Mouse (Mus musculus): Measurements from ENCODE around the gene Ppil6.

The Ppil6 gene

DNA sequence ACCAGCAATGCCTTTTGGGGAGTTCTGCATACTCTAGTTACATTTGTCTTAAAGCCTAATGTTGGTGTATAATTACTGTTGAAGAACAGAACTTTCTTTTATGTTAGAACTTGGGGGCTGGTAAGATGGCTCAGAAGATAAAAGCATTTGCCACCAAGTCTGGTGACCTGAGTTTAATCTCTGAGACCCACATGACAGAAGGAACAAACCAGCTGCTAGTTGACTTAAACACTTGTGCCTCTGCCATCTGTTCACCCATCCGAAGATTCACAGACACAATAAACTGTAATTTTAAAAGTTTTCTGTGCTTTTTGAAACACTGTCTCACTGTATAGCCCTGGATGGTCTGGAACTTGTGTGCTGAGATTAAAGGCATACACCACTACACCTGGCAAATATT lies 35.5 kb downstream of the Ppil6 start:
- DNase-seq (ENCODE audit: low spot score in 2 of 2) = no peak

DNA sequence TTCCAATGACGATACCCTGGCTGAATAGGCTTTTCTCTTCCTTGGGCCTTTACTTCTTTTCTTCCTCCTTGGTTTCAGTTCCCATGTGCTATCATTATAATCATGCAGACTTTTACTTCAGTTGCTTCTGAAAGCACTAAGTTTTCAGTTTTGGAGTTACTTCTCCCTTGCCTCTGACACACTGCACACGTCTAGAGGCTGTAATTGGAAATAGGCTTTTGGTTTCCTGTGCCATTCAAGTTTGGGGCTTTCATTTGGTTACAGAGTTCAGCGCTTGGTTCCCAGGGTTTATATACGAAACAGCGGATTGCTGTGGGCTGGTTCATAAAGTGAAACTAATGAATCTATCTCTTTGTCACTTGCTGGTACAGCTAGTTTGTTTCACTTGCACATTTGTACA lies 39.7 kb downstream of the Ppil6 start:
- DNase-seq (ENCODE audit: low spot score in 2 of 2) = no peak

GRCm38 (mm10) chr10:41535991-41536390 lies 45.8 kb downstream of the Ppil6 start:
- DNase-seq (ENCODE audit: low spot score in 2 of 2) = no peak

GRCm38 (mm10) chr10:41536714-41537113 lies 46.5 kb downstream of the Ppil6 start:
- no peak for DNase-seq (ENCODE audit: low spot score in 2 of 2)

DNA sequence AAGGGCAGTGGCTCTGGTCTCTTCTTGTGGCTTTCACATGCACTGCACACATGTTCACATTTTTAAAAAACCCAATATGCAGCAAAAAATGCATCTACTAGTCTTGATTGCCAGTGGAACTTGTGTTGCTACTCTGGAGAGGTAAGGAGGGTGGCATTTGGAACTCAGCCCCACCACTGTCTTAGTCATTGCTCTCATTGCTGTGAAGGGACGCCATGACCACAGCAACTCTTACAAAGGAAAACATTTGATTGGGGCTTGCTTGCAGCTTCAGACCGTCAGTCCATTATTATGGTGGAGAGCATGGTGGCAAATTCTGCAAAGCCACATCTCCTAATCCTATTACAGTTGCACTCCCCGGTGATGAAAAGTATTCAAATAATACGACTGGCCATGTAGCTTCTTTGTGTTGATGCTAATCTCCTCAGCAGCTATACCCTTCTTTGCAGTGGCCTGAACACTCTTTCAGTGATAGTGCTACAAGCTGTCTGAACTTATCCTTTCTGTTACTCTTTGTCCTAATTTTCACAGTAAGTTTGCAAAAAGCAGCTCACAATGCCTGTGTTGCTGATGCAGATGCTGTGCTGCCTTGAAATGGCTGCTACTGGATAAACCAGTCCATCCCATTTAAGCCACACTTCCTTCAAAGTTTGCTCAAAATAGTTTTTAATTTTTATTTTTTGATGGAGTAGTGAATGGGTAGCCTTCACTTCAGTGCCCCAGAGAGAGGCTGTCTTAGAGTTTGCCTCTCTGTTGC lies 47.2 kb downstream of the Ppil6 start:
- no peak for DNase-seq (ENCODE audit: low spot score in 2 of 2)

DNA sequence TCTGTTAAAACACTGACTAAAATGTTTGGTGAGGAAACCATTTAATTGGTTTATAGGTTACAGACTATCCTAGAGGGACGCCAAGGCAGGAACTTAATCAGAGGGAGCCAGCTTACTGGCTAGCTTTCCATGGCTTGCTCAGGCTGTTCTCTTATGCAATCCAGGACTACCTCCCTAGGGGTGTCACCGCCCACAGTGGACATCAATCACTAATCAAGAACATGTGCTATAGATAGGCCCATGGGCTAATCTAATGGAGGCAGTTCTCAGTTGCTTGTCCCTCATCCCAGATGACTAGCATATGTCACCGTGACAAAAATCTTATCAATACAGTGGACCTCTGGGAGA lies 47.7 kb downstream of the Ppil6 start:
- no peak for DNase-seq (ENCODE audit: low spot score in 2 of 2)

GRCm38 (mm10) chr10:41538986-41539385 lies 48.7 kb downstream of the Ppil6 start:
- DNase-seq (ENCODE audit: low spot score in 2 of 2) = no peak

DNA sequence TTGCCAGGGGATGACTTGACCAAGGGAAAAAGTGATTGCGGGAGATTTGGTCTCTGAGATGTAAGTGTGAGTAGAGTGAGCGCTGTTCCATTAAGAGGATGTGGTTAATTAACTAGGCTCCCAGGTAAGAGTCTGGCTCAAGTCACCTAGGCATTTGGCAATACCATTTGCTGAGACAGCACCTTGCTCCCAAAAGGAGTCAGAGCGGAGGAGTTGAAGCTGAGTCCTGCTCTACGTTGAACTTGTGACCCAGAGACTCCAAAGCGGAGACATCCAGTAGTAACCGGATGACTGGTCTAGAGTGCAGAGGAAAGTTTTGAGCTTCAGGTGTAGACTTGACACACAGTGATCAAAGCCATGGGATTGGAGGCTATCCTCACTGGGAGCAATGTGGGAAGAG lies 51.8 kb downstream of the Ppil6 start:
- no peak for DNase-seq (ENCODE audit: low spot score in 2 of 2)

DNA sequence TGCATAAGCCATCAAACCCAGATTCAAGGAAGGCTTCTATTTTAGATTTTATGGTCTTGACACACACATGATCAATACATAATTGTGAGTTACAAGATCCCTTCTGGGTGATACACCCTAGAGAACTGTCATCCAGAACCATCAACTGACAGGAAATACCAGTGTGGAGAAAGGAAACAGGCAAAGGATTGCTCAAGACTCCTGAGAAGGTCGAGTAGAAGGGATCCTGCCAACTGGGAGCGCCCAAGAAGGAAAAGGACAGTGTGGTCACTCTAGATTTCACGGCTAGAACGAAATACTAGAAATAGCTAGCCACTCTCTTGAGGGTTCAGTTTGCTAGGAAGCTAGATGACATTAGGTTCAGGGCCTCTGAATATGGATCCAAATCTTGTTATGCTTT lies 53.2 kb downstream of the Ppil6 start:
- no peak for DNase-seq (ENCODE audit: low spot score in 2 of 2)

GRCm38 (mm10) chr10:41543844-41544243 lies 53.6 kb downstream of the Ppil6 start:
- DNase-seq (ENCODE audit: low spot score in 2 of 2) = no peak

DNA sequence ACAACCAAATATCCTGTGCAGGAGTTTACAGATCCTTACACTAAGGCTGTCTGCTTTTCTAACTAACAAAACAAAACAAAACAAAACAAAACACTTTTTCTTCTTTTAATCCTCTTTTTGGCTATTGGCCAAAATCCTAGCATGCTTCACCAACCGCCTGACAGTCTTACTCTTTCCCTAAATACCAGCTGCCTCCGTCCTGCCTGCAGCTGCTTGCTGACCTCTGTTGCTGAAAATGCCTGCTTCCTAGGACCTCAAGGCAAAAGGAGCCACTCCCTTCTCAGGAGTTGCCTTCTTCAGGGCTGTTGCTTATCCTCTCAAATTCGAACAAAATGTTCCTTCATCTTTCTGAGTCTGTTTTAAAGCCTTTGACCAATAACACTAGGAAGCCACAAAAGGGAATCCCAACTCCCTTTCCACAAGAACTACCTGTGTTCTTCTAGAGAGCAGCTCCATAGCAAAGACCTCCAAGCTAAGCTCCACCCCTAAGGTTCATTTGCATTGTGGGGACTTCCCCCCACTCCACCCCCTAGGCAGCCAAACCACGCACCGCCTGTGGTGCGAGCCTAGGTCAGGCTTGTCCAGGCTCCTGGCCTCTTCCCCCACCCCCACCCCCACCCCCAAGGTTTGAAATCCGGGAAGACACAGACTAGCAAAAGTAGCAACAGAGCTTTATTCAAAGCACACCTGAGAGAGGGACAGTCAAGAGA lies 54.4 kb downstream of the Ppil6 start:
- no peak for DNase-seq (ENCODE audit: low spot score in 2 of 2)

DNA sequence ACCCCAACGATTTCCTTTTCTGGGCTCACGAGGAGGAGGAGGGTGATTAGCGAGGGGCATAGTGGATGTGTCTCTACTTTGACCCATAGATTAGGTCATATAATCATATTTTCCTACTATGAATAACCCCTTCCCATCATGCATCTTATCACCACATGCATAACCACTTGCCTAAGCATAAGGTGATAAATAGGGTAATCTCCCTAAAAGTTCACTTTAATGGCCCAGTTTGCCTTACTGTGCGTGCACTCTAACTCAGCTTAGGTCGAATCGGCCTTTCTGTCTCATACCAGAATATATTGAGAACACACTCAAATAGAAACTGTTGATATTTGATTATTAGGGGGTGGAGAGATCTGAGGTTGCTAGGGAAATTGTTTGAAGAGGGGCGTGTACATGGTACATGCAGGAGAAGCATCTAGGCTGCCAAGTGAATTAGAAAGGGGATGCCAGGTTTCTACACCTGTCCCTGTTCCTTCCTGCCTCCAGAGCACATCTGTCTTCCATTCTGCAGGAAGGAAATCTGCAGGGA lies 55.1 kb downstream of the Ppil6 start:
- DNase-seq (ENCODE audit: low spot score in 2 of 2) = no peak

DNA sequence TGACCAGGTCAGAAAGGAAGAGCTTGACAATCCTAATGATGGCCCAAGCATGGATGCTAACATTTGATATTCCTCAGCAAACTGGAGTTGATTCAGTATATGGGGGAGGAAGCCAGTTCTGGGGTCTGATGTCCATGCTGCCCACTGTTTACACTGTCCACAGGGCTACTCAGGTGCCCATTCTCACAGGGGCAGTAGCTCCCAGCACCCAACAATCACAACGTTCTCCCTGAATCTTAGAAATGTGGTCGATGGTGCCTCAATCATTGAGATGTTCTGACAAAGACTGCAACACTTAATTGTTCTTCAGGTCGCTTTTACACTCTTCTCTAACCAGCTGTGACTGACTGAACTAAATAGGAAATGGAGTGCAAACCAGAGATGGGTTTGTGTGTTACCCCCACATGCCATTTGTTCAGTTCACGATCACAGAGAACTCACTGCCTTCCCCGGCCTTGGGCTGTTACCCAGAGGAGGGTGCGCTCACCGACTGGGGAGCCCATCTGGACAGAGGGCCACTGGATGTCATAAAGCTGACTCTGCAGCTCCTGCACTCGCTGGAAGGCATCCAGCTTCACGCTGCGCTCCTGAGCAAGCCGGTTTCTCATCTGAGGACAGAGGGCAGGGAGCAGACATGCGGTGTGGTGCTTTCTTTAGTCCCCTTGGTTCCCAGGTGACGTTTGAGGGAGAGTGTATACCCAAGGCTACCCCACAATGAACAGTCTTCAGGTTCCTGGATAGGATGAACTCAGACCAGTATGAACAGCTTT lies 56.3 kb downstream of the Ppil6 start:
- no peak for DNase-seq (ENCODE audit: low spot score in 2 of 2)

GRCm38 (mm10) chr10:41550711-41551110 lies 60.5 kb downstream of the Ppil6 start:
- DNase-seq (ENCODE audit: low spot score in 2 of 2) = no peak

- DNase-seq (ENCODE audit: low spot score in 2 of 2) = no peak
These were observed 62.1 kb downstream of the Ppil6 start for GRCm38 (mm10) chr10:41552319-41552718.

DNA sequence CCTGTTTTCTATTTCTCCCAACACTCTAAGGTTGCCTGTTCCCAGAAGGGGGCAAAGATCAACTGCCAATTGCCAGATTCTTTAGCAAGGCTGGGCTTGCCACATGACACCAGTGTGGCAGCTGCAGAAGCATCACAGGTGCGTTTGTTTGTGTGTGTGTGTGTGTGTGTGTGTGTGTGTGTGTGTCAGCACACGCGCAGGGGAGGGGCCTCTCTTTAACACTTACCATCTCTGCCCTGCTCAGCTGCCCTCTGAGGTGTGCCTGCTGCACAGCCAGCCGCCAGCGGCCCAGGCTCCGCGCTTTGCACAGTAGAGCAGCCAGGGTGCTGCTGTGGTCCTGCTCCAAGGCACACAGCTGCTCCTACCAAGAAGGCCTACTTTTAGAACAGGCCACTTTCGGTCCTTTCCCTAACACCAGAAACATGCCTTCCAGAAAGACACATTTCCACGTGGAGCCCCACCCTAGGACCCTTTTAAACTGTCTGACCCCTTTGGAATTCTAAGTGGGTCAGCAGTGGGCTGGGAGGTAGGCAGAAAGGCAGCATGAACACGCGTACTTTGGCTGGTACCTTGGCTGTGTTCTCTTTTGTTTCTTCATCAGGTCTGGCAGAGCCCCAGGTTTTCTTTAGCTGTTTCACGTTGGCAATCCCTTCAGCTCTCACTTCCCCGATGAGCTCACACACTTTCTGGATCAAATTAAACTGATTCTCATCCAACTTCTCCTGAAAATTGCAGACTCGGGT lies 62.8 kb downstream of the Ppil6 start:
- no peak for DNase-seq (ENCODE audit: low spot score in 2 of 2)

- no peak for DNase-seq (ENCODE audit: low spot score in 2 of 2)
These were observed 63.5 kb downstream of the Ppil6 start for GRCm38 (mm10) chr10:41553711-41554110.

GRCm38 (mm10) chr10:41555081-41555480 lies 64.8 kb downstream of the Ppil6 start:
- DNase-seq (ENCODE audit: low spot score in 2 of 2) = no peak

DNA sequence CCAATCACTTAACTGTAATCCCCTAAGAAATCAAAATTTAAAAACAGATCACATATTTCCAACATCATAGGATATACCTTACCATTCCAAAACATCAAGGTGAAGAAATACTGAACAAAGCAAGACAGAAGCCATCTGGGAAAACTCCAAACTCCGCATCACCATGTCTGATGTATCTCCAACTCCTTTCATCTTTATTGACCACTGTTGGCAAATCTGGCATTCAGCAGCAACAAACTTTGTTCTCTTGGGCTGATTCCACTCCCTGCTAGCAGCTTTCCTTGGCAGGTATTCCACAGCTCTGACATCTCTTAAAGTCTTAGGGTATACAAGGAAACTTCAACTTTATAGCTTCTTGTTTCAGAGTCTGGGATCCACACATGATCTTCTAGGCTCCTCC lies 68.2 kb downstream of the Ppil6 start:
- DNase-seq (ENCODE audit: low spot score in 2 of 2) = no peak

DNA sequence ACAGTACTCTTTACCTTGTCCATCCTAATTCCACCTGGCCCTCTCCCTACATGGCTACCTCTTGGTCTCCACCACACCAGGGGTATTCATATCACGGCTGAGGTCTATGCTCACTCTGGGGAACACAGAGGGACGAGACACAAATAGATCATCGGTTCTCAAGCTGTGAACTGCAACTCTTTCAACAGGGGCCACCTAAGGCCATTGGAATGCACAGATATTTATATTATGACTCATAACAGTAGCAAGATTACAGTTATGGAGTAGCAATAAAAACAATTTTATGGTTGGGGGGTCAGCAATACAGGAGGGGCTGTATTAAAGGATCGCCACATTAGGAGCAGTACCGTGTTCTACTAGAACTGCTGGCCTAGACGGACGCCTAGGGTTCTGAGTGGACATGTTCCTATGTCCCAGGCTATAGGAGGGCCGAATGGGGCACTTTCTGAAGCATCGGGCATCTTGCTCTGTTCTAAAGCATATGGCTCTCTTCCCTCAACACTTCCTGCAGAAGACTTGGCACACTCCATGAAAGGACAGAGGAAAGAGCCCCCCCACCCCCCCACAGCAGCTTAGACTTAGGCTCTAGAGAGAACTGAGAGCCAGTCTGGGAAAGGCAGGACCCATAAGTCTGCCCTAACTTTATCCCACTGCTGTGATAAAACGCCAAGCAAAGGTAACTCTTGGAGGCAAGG lies 71.6 kb downstream of the Ppil6 start:
- DNase-seq (ENCODE audit: low spot score in 2 of 2) = no peak
